Mouse (Mus musculus) mouse embryonic stem cell (cell line): ENCODE data around the gene Noxo1.
"Not testable (repeated sequence)": the region's sequence is repeated elsewhere in the genome, so short reads cannot be mapped to it uniquely, and the experiment has no call there.

Experiments used
- in situ Hi-C, 2 experiments: fragments of 300-500 bp; cut with MboI; formaldehyde crosslinking; loops; 1 replicate in 1 of 2; 3 replicates in 1 of 2; pipeline ENCODE4 v1.14.3; 2019 to 2020; ENCODE audit warnings: low sequenced_read_pairs in 2 of 2, low pct_unique_long_range_greater_than_20kb in 1 of 2, mixed read lengths in 1 of 2; ENCODE audit not compliant: unreplicated experiment in 1 of 2

Noxo1 gene

GRCm38 (mm10) chr17:24708646-24709045 lies 12.6 kb downstream of the Noxo1 start:
- in situ Hi-C loops = no loop called here

GRCm38 (mm10) chr17:24715556-24715955 lies 19.5 kb downstream of the Noxo1 start:
- in situ Hi-C loops = no loop called here

DNA sequence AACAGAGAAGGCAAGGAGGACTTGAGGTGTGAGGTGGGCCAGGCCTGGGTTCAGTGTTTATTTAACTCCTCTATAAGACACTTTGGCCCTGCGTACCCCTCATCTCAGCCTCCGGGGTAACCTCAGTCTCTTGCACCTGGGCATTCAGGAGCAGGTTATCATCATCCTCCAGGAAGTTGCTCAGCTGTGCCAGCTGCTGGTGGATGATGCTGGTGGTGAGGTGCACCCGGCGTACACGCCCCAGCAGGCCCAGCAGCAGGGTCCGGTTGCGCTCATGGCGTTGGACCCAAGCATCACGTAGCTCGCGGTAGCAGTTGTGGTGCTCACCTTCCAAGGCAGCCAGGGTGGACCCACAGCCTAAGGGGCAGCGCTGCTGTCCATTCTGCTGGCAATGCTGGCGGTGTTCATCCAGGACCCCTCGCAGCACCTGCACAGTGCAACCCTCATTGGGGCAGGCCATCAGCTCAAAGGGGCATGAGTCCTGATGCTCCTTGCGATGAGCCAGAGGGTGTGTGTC lies 20.2 kb downstream of the Noxo1 start:
- in situ Hi-C loops = no loop called here

DNA sequence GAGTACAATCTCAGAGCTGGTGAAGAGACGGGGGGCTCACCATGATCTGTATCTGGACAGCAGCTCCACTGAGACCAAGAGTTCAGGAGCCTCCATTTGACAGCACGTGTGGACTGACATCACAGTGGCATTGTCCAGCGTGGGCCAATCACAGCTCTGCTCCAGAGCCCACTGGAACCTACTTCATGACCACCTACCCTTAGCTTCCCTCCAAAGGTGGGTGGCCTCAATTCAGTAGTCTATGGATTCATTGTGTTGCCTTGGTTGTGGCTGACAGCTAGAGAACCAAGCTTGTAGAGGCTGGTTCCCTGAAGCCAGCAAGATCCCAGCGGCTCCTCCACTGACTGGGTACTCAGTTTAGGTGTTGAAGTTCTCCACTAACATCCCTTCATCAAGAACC lies 21.9 kb downstream of the Noxo1 start, which contains the start of the genes Rnf151 and Rps2:
Gene Rnf151, minus strand, starts transcription at position 121 of the 400 bp plus-strand sequence.
Gene Rps2, plus strand, starts transcription at position 174 of the 400 bp plus-strand sequence.
- in situ Hi-C loops = no loop called here

- in situ Hi-C loops = not testable (repeated sequence)
These were observed 22.9 kb downstream of the Noxo1 start for GRCm38 (mm10) chr17:24718938-24719337.

DNA sequence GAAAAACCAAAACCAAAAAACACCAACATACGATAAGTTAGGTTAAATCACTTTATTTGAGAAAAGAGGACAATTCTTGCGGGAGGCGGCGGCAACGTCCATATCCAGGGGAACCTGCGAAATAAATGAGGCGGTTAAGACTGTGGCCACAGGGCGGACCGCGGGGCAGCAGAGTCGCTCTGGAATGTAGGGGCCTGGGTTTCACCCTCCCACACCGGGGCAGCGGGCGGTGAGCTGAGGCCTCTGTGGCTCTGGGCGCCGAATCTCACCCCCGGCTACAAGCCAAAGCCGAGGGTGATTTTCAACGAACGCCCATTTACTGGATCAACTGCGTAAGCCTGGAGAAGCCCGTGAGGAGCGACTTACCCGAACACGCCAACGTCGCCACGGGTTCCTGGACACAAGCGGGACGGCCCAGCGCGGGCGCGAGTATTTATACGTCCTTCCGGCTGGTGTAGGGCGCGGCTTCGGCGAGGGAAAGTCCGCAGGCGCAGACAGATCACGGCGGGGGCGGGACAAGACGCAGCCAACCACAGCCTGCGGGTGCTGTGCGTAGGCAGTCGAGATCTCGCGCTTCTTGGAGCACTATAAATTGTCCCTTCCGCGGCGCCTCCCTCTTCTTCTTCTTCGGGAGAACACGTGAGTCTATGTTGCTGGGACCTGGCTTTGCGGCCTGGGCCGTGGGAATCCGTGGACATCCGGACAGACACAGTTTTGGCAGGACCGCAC lies 23.6 kb downstream of the Noxo1 start:
- in situ Hi-C loops = no loop called here

- in situ Hi-C loops = not testable (repeated sequence)
These were observed 24.6 kb downstream of the Noxo1 start for GRCm38 (mm10) chr17:24720616-24721015.

DNA sequence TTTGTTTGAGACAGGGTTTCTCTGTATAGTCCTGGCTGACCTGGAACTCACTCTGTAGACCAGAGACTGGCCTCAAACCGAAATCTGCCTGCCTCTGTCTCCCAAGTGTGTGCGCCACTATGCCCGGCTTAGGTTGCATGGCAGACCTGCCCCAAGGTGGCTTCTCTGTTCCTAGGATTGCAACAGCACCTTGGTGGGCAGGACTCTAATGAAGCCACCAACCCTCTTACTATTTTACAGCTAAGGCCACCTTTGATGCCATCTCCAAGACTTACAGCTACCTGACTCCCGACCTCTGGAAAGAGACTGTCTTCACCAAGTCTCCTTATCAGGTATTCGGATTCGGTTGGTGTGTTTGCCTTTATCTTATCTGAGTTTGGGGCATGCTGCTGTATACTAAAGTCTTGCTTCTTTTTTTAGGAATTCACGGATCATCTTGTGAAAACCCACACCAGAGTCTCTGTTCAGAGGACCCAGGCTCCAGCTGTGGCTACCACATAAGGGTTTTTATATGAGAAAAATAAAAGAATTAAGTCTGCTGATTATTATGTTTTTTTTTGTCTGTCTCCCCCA lies 25.4 kb downstream of the Noxo1 start:
- in situ Hi-C loops = not testable (repeated sequence)

DNA sequence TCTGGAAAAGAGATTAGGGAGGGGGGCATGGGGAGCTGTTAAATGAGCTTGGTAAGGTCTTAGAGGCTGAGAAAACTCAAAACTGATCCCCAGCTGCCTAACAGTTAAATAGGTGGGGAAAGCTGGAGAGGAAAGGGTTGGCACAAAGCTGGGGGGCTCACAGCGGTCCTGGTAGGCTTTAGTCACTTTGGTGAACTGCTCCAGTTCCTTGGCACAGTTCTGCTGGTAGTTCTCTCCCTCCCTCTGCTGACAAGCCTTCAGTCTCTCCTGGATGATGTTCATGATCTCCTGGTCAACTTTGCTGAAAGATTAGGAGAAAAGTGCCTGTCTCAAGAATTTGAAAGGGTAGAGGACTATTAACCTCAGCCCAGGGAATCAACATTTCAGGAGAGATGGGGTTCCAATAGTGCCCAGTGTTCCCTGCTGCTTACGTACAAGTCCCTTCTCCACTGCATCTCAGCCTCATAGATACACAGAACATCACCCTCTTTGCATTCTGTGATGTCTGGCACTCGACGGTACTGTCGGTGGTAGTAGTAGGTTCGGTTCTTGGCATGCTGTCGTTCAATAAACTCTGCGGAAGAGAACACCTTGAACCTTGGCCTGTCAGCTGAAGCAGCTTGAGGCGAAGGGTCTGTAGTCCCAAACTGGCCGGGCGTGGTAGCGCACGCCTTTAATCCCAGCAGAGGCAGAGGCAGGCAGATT lies 26.3 kb downstream of the Noxo1 start:
- in situ Hi-C loops = no loop called here

GRCm38 (mm10) chr17:24723122-24723880 lies 27.3 kb downstream of the Noxo1 start:
- in situ Hi-C loops = no loop called here

DNA sequence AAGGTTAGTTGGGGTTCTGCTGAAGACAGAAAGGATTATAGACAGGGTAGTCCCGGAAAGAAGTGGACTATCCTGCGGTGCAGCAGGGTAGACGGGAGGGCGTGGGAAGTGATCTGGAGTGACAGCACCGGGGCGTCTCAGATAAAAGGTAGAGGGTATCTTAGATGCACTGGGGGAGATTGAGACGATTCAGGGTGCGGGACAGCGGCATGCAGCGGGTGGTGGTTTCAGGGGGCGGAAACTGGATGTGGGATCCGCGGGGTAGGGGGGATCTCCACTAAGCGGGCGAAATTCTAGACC lies 27.8 kb downstream of the Noxo1 start:
- in situ Hi-C loops = no loop called here

DNA sequence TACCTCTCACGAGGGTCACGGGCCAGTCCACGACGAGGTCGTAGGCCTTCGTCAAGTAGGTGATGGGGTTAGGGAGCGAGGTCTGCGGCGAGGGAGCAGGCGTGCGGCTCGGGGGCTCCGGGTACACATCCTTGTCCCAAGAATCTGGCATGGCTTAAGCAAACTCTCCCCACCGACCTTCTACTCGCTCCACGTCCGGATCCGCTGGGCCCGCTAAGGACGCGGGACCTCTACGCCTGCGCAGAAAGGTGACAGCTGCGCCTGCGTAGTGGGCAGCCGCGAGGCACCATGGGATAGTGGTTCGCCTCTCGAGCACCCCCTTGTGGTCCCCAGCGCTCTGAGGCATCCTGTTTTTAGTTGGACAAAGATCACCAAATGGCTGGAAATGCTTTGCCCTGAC lies 28.1 kb downstream of the Noxo1 start, which contains the start of gene Ndufb10:
Gene Ndufb10, minus strand, starts transcription at position 295 of the 400 bp plus-strand sequence.
- in situ Hi-C loops = no loop called here

DNA sequence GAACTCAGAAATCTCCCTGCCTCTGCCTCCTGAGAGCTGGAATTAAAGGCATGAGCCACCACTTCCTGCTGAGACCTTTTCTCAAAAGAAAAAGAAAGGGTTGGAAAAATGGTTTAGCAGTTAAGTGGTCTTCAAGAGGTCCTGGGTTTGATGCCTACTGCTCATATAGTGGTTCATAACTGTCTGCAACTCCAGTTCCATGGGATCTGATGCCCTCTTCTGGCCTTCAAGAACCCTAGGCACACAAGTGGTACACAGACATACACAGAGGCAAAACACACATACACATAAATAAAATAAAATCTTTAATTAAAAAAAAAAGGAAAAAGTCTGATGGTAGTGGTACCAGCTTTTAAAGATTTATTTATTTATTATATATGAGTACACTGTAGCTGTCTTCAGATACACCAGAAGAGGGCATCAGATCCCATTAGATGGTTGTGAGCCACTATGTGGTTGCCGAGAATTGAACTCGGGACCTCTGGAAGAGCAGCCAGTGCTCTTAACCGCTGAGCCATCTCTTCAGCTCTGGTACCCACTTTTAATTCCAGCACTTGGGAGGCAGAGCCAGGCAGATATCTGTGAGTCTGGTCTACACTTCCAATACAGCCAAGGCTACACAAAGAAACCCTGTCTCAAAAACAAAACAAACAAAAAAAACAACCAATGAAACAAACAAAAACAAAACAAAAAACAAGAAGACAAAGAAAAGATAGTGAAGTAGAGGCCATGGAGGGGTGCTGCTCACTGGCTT lies 29.8 kb downstream of the Noxo1 start:
- in situ Hi-C loops = no loop called here

- in situ Hi-C loops = no loop called here
These were observed 31.6 kb downstream of the Noxo1 start, which contains the start of gene Rpl3l for GRCm38 (mm10) chr17:24727618-24728017. Rpl3l (plus strand) TSS chr17:24727820.

GRCm38 (mm10) chr17:24728184-24728583 lies 32.1 kb downstream of the Noxo1 start:
- in situ Hi-C loops = no loop called here

DNA sequence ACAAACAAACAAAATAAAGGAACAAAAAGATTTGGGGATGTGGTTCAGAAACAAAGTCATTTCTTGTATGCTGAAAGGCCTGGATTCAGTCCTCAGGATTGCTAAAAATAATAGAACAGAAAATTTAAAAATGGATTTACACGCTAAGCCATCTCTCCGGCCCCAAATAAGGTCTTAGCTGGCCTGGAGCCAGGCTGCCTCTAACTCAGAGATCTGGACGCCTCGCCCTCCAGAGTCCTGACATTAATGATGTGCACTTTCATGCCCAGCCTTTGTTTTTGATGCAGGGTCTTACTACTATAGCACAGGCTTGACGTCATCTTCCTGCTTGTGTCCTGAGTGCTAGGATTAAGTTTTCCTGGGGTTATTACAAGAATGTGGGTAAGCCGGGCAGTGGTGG lies 33.0 kb downstream of the Noxo1 start:
- in situ Hi-C loops = no loop called here

- in situ Hi-C loops = no loop called here
These were observed 34.8 kb downstream of the Noxo1 start for GRCm38 (mm10) chr17:24730787-24731186.
